25 mouse cellular contexts compared by ENCODE assay signal in genomic region chr1:132919258-132919657, GRCm38 (mm10). TPM values are rescaled to one million over a fixed set of nuclear protein-coding genes. Genes with fewer than 3 reads are reported as not detected.
DNase-seq lines count a peak whose midpoint lies in the region; TF ChIP-seq lines count a peak whose summit lies in the region.
"Had no signal": no experiment of that assay in that cellular context is flagged by ENCODE, and none has a peak within 500 bp of the region (broad histone marks: within the 10 kb centered on the region; RNA-seq: fewer than 3 reads in every experiment).

No protein-coding gene starts in this region.

- no peaks in the 10 kb centered on the region for H3K27me3 ChIP-seq in ES-Bruce4 (ENCODE audit: control insufficient read depth, insufficient read depth, low read length, poor library complexity, severe bottlenecking)

- H3K4me1 ChIP-seq in ES-Bruce4 (ENCODE audit: control insufficient read depth, insufficient read depth, low read length) (peaks cover 3% of the 10 kb centered on the region), ES-E14 (ENCODE audit: control insufficient read depth in 2 of 2, insufficient read depth in 2 of 2, low read length in 2 of 2, poor library complexity in 1 of 2) (peaks cover 6 to 28% of the 10 kb centered on the region in 2 experiments; a peak in 2 of 4 replicates)

- TF ChIP-seq EP300 in ES-Bruce4 (IDR thresholded peaks at IDR 0.05; ENCODE audit: insufficient read depth, low read depth, low read length), result peak; percentile 86

- H3K9me3 ChIP-seq in ES-Bruce4 (replicated peaks; ENCODE audit: control insufficient read depth, insufficient read depth, low read length, poor library complexity, severe bottlenecking) (no peaks in the 10 kb centered on the region), ES-E14 (ENCODE audit: control insufficient read depth, insufficient read depth, low read depth, low read length) (no peaks in the 10 kb centered on the region)
- H3K9me3 ChIP-seq: embryonic facial prominence, embryonic 13.5 days; embryonic facial prominence, embryonic 15.5 days; forebrain, embryonic 10.5 days; forebrain, embryonic 12.5 days had no signal

- H3K9ac ChIP-seq in ES-Bruce4 (ENCODE audit: low read depth, poor library complexity, severe bottlenecking) (no peak overlapping the region), ES-E14 (ENCODE audit: insufficient read depth, low read depth, low read length, poor library complexity, severe bottlenecking) (peak overlapping the region; percentile 61; the same call in 1 of the 2 replicates)
- H3K9ac ChIP-seq: embryonic facial prominence, embryonic 13.5 days; embryonic facial prominence, embryonic 15.5 days; forebrain, embryonic 12.5 days had no signal

- H3K4me3 ChIP-seq in layer of hippocampus, adult 2 months, result no peak overlapping the region
- H3K4me3 ChIP-seq in ES-Bruce4 (ENCODE audit: low read depth, low read length) (no peak overlapping the region), ES-E14 (ENCODE audit: insufficient read depth in 1 of 2, low read depth in 1 of 2, low read length in 2 of 2, poor library complexity in 1 of 2, severe bottlenecking in 1 of 2) (no peak overlapping the region)
- H3K4me3 ChIP-seq: embryonic facial prominence, embryonic 13.5 days; embryonic facial prominence, embryonic 15.5 days; erythroblast, embryonic 14.5 days; forebrain, embryonic 10.5 days; forebrain, embryonic 12.5 days had no signal

- peak overlapping the region; percentile 33; the same call in 1 of the 2 replicates for H3K27ac ChIP-seq in layer of hippocampus, adult 2 months
- H3K27ac ChIP-seq in ES-Bruce4 (ENCODE audit: insufficient read depth, low read length) (no peak overlapping the region), ES-E14 (ENCODE audit: insufficient read depth, low read depth, low read length, poor library complexity, severe bottlenecking) (peak overlapping the region; percentile 51; the same call in 1 of the 2 replicates)
- H3K27ac ChIP-seq: embryonic facial prominence, embryonic 13.5 days; embryonic facial prominence, embryonic 15.5 days; forebrain, embryonic 10.5 days had no signal

- in situ Hi-C loops in ES-E14 (cut with MboI; ENCODE audit: low sequenced_read_pairs in 2 of 2, unreplicated experiment in 2 of 2), result no loop called here

- no peak for DNase-seq in layer of hippocampus, adult 2 months (ENCODE audit: low spot score in 2 of 2)
- no peak for DNase-seq in layer of hippocampus, adult 9-10 months (ENCODE audit: low spot score)
- DNase-seq in ES-E14 (ENCODE audit: low read depth, low spot score) (no peak), ZHBTc4 (ENCODE audit: low read depth, low spot score) (peak; percentile 55)
- DNase-seq in gastrocnemius, postnatal 25 days, result no peak
- DNase-seq in right cerebral cortex, postnatal 14 days, result no peak
- DNase-seq in right cerebral cortex, adult 2 months (ENCODE audit: low spot score in 2 of 2), result no peak
- DNase-seq: adrenal gland, adult 2 months; adrenal gland, postnatal 10 days; adrenal gland, postnatal 25 days; cerebellum, adult 11 months; cerebellum, adult 18-20 months; cerebellum, adult 8-10 months; cerebellum, adult 9-11 months; cerebellum, postnatal 14 days; cerebellum, postnatal 36 days; embryo, embryonic 11 days had no signal

- no peaks in the 10 kb centered on the region for H3K36me3 ChIP-seq in ES-Bruce4 (ENCODE audit: control insufficient read depth, insufficient read depth, low read length, poor library complexity, severe bottlenecking)
- no peaks in the 10 kb centered on the region for H3K36me3 ChIP-seq in ES-E14 (ENCODE audit: control insufficient read depth, insufficient read depth, low read length, poor library complexity, severe bottlenecking)
- H3K36me3 ChIP-seq: embryonic facial prominence, embryonic 13.5 days; embryonic facial prominence, embryonic 15.5 days; forebrain, embryonic 10.5 days had no signal

- TF ChIP-seq POLR2A in ES-Bruce4 (IDR thresholded peaks at IDR 0.05; ENCODE audit: insufficient read depth, low read length), result no peak

- TF ChIP-seq CTCF in layer of hippocampus, adult 2 months (conservative IDR thresholded peaks at IDR 0.05), result no peak
- TF ChIP-seq CTCF in ES-Bruce4 (IDR thresholded peaks at IDR 0.05; ENCODE audit: low read depth, low read length), result no peak

TF ChIP-seq in ES-E14, 5 proteins besides CTCF, POLR2A, EP300 and RAD21:
- no peak for TF ChIP-seq MAFK (IDR thresholded peaks at IDR 0.05; ENCODE audit: insufficient read depth, low read depth, low read length)
- TF ChIP-seq ZC3H11A (IDR thresholded peaks at IDR 0.05; ENCODE audit: borderline replicate concordance, low read depth, low read length), result no peak
- no peak for TF ChIP-seq CHD2 (IDR thresholded peaks at IDR 0.05; ENCODE audit: low read depth, low read length)
- TF ChIP-seq ZNF384 (IDR thresholded peaks at IDR 0.05; ENCODE audit: low read depth, low read length), result no peak
- TF ChIP-seq HCFC1 (IDR thresholded peaks at IDR 0.05; ENCODE audit: borderline replicate concordance, insufficient read depth, low read length), result no peak

RNA-seq across cellular contexts. Expression of gene Lrrn2, which starts 39.2 kb away (rescaled TPM):
- total RNA-seq in layer of hippocampus, adult 2 months (2021), result 100 to 1,000 TPM; 218 to 236 TPM
- 0.18 and 0.37 TPM in 2 replicates for polyA plus RNA-seq in ES-Bruce4 (2011; ENCODE audit: insufficient read depth, insufficient read length, low read depth, missing spikeins)
- 3.0 and 3.4 TPM in 2 replicates for total RNA-seq in ES-E14 (2012; rRNA removed)
- total RNA-seq in gastrocnemius, postnatal 25 days (2021), result 1 to 10 TPM; 1.1 to 1.3 TPM
- total RNA-seq: common myeloid progenitor, adult 5-6 weeks; MEL had no signal
- polyA plus RNA-seq: erythroblast, embryonic 14.5 days had no signal

Comparison
In these comparisons a context has a peak if more than half of its experiments do, and no peak if none do; other contexts are left out.
1. RNA of gene Lrrn2, which starts 39.2 kb away (total RNA-seq): 218 to 236 TPM in layer of hippocampus, adult 2 months; 3.0 to 3.4 TPM in ES-E14 and 1.1 to 1.3 TPM in gastrocnemius, postnatal 25 days; every median in the first group is over 10 times any median in the second.